Mouse (Mus musculus) ES-Bruce4 (cell line): Measurements from ENCODE around the gene Dus1l.

Experiments used
- CTCF ChIP-seq: IDR thresholded peaks from one replicate; pipeline ENCODE4 v1.8.1; 2011; ENCODE audit warnings: low read depth, low read length
- POLR2A ChIP-seq: IDR thresholded peaks from one replicate; pipeline ENCODE4 v1.8.1; 2011; ENCODE audit warnings: low read length; ENCODE audit not compliant: insufficient read depth

DNA sequence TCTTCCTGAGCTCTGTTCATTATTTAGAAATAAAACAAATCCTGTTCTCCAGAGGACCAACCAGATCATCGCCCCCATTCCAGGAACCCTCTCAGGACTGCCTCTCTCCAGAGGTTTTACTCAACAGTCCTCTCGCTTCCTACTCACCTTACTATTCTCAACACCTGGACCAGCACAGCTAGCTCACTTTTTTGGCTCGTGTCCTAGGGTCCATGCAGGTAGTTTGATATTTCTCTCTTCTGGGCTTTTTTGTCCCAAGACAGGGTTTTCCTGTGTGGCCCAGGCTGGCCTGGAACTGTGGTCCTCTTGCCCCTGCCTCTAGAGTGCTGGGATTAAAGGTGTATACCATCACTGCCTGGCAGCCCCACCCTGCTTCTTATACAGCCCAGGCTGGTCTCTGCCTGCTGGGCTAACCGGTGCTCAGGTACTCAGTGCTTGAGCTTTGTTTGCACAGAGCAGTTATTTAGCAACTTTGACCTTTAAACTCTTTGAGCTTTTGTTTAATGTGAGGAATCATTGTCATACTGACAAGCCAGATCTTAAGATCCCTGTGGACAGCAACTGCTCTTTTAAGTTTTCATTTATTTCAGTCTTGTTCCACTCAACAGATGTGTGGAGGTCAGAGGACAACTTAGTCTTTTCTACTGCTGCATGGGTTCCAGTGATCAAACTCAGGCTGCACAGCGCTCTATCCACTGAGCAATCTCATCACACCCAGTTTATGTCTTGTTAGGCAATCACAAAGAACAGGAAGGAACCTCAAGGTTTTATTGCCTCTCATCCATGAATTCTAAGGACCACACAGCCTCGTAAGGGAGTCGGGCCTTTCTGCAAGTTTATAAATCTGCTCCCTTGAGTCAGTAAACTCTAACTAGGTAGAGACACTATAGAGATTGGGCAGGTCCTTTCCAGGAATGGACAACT lies 9.4 kb upstream of the Dus1l start:
- TF ChIP-seq CTCF (no peak), POLR2A (no peak)
